Mouse (Mus musculus) myocyte (in vitro differentiated cells): ENCODE results near the gene Tap2. TPM values are rescaled to one million over a fixed set of nuclear protein-coding genes. Genes with fewer than 3 reads are reported as not detected.

Experiments used
- H3K27me3 ChIP-seq: one replicate; pipeline ENCODE4 v1.6.1; 2011; ENCODE audit not compliant: control insufficient read depth, insufficient read depth, insufficient read length
- H3K36me3 ChIP-seq: one replicate; pipeline ENCODE4 v1.6.1; 2011; ENCODE audit not compliant: control insufficient read depth, insufficient read depth
- H3K4me2 ChIP-seq: one replicate; pipeline ENCODE4 v1.6.1; 2011; ENCODE audit warnings: low read depth, control low read depth
- H3K4me3 ChIP-seq: one replicate; pipeline ENCODE4 v1.5.1; 2011; ENCODE audit warnings: mild to moderate bottlenecking, control low read depth, moderate library complexity
- H3K79me2 ChIP-seq: one replicate; pipeline ENCODE4 v1.6.1; 2011; ENCODE audit not compliant: control insufficient read depth, insufficient read depth
- H3ac ChIP-seq: one replicate; pipeline ENCODE4 v1.6.1; 2011; ENCODE audit not compliant: control insufficient read depth, insufficient read length
- CEBPB ChIP-seq: IDR thresholded peaks from 2 replicates; pipeline ENCODE4 v1.6.1; 2011; ENCODE audit warnings: mild to moderate bottlenecking, moderate library complexity; ENCODE audit not compliant: poor library complexity, insufficient read depth, severe bottlenecking
- E2F4 ChIP-seq: IDR thresholded peaks from one replicate; pipeline ENCODE4 v1.6.1; 2011; ENCODE audit warnings: mild to moderate bottlenecking, control low read depth, moderate library complexity; ENCODE audit not compliant: insufficient read depth
- MAX ChIP-seq: IDR thresholded peaks from one replicate; pipeline ENCODE4 v1.6.1; 2011; ENCODE audit warnings: low read depth, mild to moderate bottlenecking, control low read depth
- MYOD1 ChIP-seq, 3 experiments: IDR thresholded peaks; one replicate each; pipeline ENCODE4 v1.6.1; 2011; ENCODE audit warnings: control low read depth in 2 of 3, low read depth in 2 of 3, mild to moderate bottlenecking in 2 of 3, moderate library complexity in 1 of 3; ENCODE audit not compliant: insufficient read length in 2 of 3, control insufficient read depth in 1 of 3
- MYOG ChIP-seq, 3 experiments: IDR thresholded peaks; one replicate each; pipeline ENCODE4 v1.6.1; 2011; ENCODE audit warnings: control low read depth in 2 of 3, low read depth in 2 of 3, mild to moderate bottlenecking in 2 of 3; ENCODE audit not compliant: insufficient read length in 2 of 3, control insufficient read depth in 1 of 3, insufficient read depth in 1 of 3
- POLR2A ChIP-seq: IDR thresholded peaks from one replicate; pipeline ENCODE4 v1.6.1; 2011; ENCODE audit warnings: low read depth, mild to moderate bottlenecking, control low read depth, moderate library complexity; ENCODE audit not compliant: insufficient read length
- POLR2AphosphoS2 ChIP-seq: IDR thresholded peaks from one replicate; pipeline ENCODE4 v1.6.1; 2011; ENCODE audit warnings: low read depth, control low read depth; ENCODE audit not compliant: insufficient read length
- REST ChIP-seq: IDR thresholded peaks from one replicate; pipeline ENCODE4 v1.6.1; 2011; ENCODE audit warnings: mild to moderate bottlenecking, control low read depth, moderate library complexity; ENCODE audit not compliant: insufficient read depth, insufficient read length
- SRF ChIP-seq: IDR thresholded peaks from one replicate; pipeline ENCODE4 v1.6.1; 2011; ENCODE audit warnings: low read depth; ENCODE audit not compliant: control insufficient read depth, insufficient read length
- TCF12 ChIP-seq: IDR thresholded peaks from one replicate; pipeline ENCODE4 v1.6.1; 2011; ENCODE audit warnings: mild to moderate bottlenecking, control low read depth; ENCODE audit not compliant: poor library complexity, insufficient read depth, severe bottlenecking
- TCF3 ChIP-seq: IDR thresholded peaks from one replicate; pipeline ENCODE4 v1.6.1; 2011; ENCODE audit warnings: low read depth, control low read depth; ENCODE audit not compliant: insufficient read length
- USF1 ChIP-seq: IDR thresholded peaks from one replicate; pipeline ENCODE4 v1.6.1; 2011; ENCODE audit warnings: low read depth, mild to moderate bottlenecking, control low read depth, moderate library complexity
- polyA plus RNA-seq: library from polyadenylated mRNA; unstranded; fragments of >200 nt; fragmentation: generic; extraction: Trizol; gene quantifications from one replicate; pipeline ENCODE4 v1.2.1, GENCODE M21; 2012; ENCODE audit warnings: missing spikeins

Tap2 gene
- polyA plus RNA-seq, 1 experiment, result 5.3 TPM

DNA sequence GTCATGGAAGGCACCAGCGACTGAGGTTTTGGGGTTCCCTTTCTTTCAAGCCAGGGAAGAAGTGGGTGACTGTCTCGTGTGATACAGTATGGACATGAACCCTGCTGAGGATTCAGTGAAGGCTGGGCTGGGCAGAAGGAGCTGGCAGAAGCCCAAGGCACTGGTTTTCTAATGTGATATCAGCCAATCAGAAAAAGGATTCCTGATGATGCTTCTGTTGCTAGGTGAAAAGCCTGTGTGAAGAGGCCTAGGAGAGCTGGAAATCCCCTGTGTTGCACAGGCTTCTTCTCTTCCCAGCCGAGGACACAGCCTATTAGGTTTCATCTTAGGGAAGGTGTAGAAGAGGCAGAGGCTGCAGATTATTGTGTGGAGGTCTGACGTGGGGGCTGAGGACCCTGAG is 58.2 kb downstream of the Tap2 start:
- no peak for TF ChIP-seq TCF3
- Histone ChIP-seq H3K79me2 (no peaks in the 10 kb centered on the region), H3K4me2 (no peak overlapping the region), H3K27me3 (peaks cover 22% of the 10 kb centered on the region), H3K36me3 (no peaks in the 10 kb centered on the region), H3K4me3 (no peak overlapping the region), H3ac (no peak overlapping the region)

GRCm38 (mm10) chr17:34263068-34263467 is 59.7 kb downstream of the Tap2 start:
- Histone ChIP-seq H3K36me3 (no peaks in the 10 kb centered on the region), H3K27me3 (peaks cover 27% of the 10 kb centered on the region), H3K4me2 (no peak overlapping the region), H3K79me2 (no peaks in the 10 kb centered on the region), H3K4me3 (no peak overlapping the region), H3ac (no peak overlapping the region)
- TF ChIP-seq E2F4 (no peak), SRF (no peak), MAX (no peak)

DNA sequence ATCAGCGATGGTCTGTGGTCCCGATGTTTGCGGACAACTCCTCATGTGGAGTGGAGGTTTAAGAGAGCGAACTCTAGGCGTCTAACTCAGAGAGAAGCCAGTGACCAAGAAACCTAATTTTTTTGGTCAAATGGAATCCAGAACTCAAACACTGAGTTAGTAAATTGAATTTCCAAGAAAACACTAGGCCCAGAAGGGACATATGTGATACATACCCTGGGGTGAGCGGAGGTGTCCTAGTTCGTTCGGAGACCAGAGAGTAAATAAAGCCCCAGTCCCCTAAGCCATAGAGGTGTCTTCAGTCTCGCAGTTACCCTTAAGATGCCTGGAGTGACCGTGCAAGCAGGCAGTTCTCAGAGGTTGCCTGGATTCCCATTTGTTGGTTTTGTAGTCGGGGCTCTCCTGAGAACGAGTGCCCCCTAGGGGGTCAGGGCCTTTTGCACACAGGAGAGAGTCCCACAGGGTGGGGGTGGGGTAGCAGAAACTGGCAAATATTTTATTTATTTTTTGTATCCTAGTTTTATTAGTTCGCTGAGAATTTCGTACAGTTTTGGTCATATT is 60.6 kb downstream of the Tap2 start:
- no peak overlapping the region for H3K4me2 ChIP-seq
- no peak overlapping the region for H3ac ChIP-seq
- TF ChIP-seq MYOG (IDR thresholded peaks at IDR 0.05; ENCODE audit: control insufficient read depth in 1 of 3, insufficient read depth in 1 of 3, insufficient read length in 2 of 3, low read depth in 2 of 3) (no peak), CEBPB (no peak), REST (no peak), POLR2A (no peak), E2F4 (no peak), TCF12 (no peak), MAX (no peak), USF1 (no peak), POLR2AphosphoS2 (no peak), MYOD1 (IDR thresholded peaks at IDR 0.05; ENCODE audit: control insufficient read depth in 1 of 3, insufficient read length in 2 of 3, low read depth in 2 of 3) (no peak), SRF (no peak), TCF3 (no peak)
- no peaks in the 10 kb centered on the region for H3K36me3 ChIP-seq
- no peak overlapping the region for H3K4me3 ChIP-seq
- no peaks in the 10 kb centered on the region for H3K79me2 ChIP-seq
- peaks cover 22% of the 10 kb centered on the region for H3K27me3 ChIP-seq

- no peaks in the 10 kb centered on the region for H3K79me2 ChIP-seq
- no peak overlapping the region for H3K4me3 ChIP-seq
- H3ac ChIP-seq, result no peak overlapping the region
- peaks cover 17% of the 10 kb centered on the region for H3K27me3 ChIP-seq
- H3K4me2 ChIP-seq, result no peak overlapping the region
- TF ChIP-seq TCF12 (no peak), POLR2A (no peak), CEBPB (no peak), TCF3 (no peak), MYOG (IDR thresholded peaks at IDR 0.05; ENCODE audit: control insufficient read depth in 1 of 3, insufficient read depth in 1 of 3, insufficient read length in 2 of 3, low read depth in 2 of 3) (no peak), E2F4 (no peak), REST (no peak), MYOD1 (IDR thresholded peaks at IDR 0.05; ENCODE audit: control insufficient read depth in 1 of 3, insufficient read length in 2 of 3, low read depth in 2 of 3) (no peak), USF1 (no peak), POLR2AphosphoS2 (no peak), SRF (no peak), MAX (no peak)
- no peaks in the 10 kb centered on the region for H3K36me3 ChIP-seq
These were observed 61.4 kb downstream of the Tap2 start for GRCm38 (mm10) chr17:34264452-34265351.

Other genes starting within 250 kb of the Tap2 start
- 29.9 TPM for gene Vps52, start 247.7 kb upstream of the Tap2 start, polyA plus RNA-seq
- gene Rps18, start 247.5 kb upstream of the Tap2 start, polyA plus RNA-seq, result 287 TPM
- 89.2 TPM for gene H2-K1, start 203.2 kb upstream of the Tap2 start, polyA plus RNA-seq
- 42.9 TPM for gene Ring1, start 178.8 kb upstream of the Tap2 start, polyA plus RNA-seq
- 51.1 TPM for gene H2-Ke6, start 175.5 kb upstream of the Tap2 start, polyA plus RNA-seq
- 207 TPM for gene Slc39a7, start 171.8 kb upstream of the Tap2 start, polyA plus RNA-seq
- 45.8 TPM for gene Rxrb, start 171.7 kb upstream of the Tap2 start, polyA plus RNA-seq
- 0.94 TPM for gene Col11a2, start 164.1 kb upstream of the Tap2 start, polyA plus RNA-seq
- gene H2-Oa, start 111.2 kb upstream of the Tap2 start, polyA plus RNA-seq, result 0.07 TPM
- gene H2-DMa, start 84.0 kb upstream of the Tap2 start, polyA plus RNA-seq, result 7.2 TPM
- 90.1 TPM for gene Brd2, start 80.9 kb upstream of the Tap2 start, polyA plus RNA-seq
- not detected for gene H2-DMb2, start 60.2 kb upstream of the Tap2 start, polyA plus RNA-seq
- not detected for gene H2-DMb1, start 50.5 kb upstream of the Tap2 start, polyA plus RNA-seq
- 0.62 TPM for gene Tap1, start 16.0 kb upstream of the Tap2 start, polyA plus RNA-seq
- 0.26 TPM for gene Psmb9, start 15.8 kb upstream of the Tap2 start, polyA plus RNA-seq
- gene Psmb8, start 5.8 kb upstream of the Tap2 start, polyA plus RNA-seq, result 0.44 TPM
- not detected for gene H2-Ob, start 35.4 kb downstream of the Tap2 start, polyA plus RNA-seq
- not detected for gene H2-Ab1, start 54.2 kb downstream of the Tap2 start, polyA plus RNA-seq
- not detected for gene H2-Aa, start 84.3 kb downstream of the Tap2 start, polyA plus RNA-seq
- gene H2-Eb1, start 102.3 kb downstream of the Tap2 start, polyA plus RNA-seq, result not detected
- not detected for gene H2-Eb2, start 122.1 kb downstream of the Tap2 start, polyA plus RNA-seq
- not detected for gene Btnl2, start 151.3 kb downstream of the Tap2 start, polyA plus RNA-seq
- gene Btnl1, start 173.6 kb downstream of the Tap2 start, polyA plus RNA-seq, result not detected
- gene BC051142, start 195.3 kb downstream of the Tap2 start, polyA plus RNA-seq, result not detected